Mouse (Mus musculus): ENCODE data around the gene Zmynd10. TPM values are rescaled to one million over a fixed set of nuclear protein-coding genes. Genes with fewer than 3 reads are reported as not detected.
A peak's percentile ranks its signal among the peaks of the same experiment; 100 is the strongest.

The Zmynd10 gene
- total RNA-seq, 2 experiments from 2014 or later, result 0.26 to 0.32 TPM

- no peak for DNase-seq
These were observed 6.1 kb upstream of the Zmynd10 start for GRCm38 (mm10) chr9:107541005-107541404.

GRCm38 (mm10) chr9:107541474-107542351 lies 5.4 kb upstream of the Zmynd10 start, which contains the start of the genes Cyb561d2 and Nprl2:
Cyb561d2 (minus strand) TSS chr9:107542193.
Nprl2 (plus strand) TSS chr9:107542226.
- DNase-seq, result peak; percentile 96

- no peak for DNase-seq
These were observed 4.8 kb upstream of the Zmynd10 start for GRCm38 (mm10) chr9:107542352-107542686.

GRCm38 (mm10) chr9:107542721-107543120 lies 4.4 kb upstream of the Zmynd10 start:
- no peak for DNase-seq

- no peak for DNase-seq
These were observed 3.8 kb upstream of the Zmynd10 start for GRCm38 (mm10) chr9:107543299-107543698.

GRCm38 (mm10) chr9:107544196-107544700 lies 2.9 kb upstream of the Zmynd10 start:
- DNase-seq, result no peak

- no peak for DNase-seq
These were observed 2.4 kb upstream of the Zmynd10 start for GRCm38 (mm10) chr9:107544729-107545128.

GRCm38 (mm10) chr9:107545199-107545598 lies 1.9 kb upstream of the Zmynd10 start:
- DNase-seq, result no peak

GRCm38 (mm10) chr9:107545602-107546001 lies 1.5 kb upstream of the Zmynd10 start:
- DNase-seq, result peak; percentile 87

- DNase-seq, result no peak
These were observed 859 bp downstream of the Zmynd10 start for GRCm38 (mm10) chr9:107547957-107548356.

GRCm38 (mm10) chr9:107548820-107549219 lies 1.7 kb downstream of the Zmynd10 start:
- DNase-seq, result no peak

- no peak for DNase-seq
These were observed 2.4 kb downstream of the Zmynd10 start for GRCm38 (mm10) chr9:107549297-107550074.

GRCm38 (mm10) chr9:107550491-107551116 lies 3.5 kb downstream of the Zmynd10 start:
- no peak for DNase-seq

- peak; percentile 74 for DNase-seq
These were observed 4.2 kb downstream of the Zmynd10 start, which contains the start of gene Rassf1 for GRCm38 (mm10) chr9:107551117-107551889. Rassf1 (plus strand) TSS chr9:107551555.

- no peak for DNase-seq
These were observed 4.8 kb downstream of the Zmynd10 start for GRCm38 (mm10) chr9:107551890-107552355.

GRCm38 (mm10) chr9:107552690-107553393 lies 5.7 kb downstream of the Zmynd10 start:
- no peak for DNase-seq

GRCm38 (mm10) chr9:107553541-107554318 lies 6.6 kb downstream of the Zmynd10 start:
- peak; percentile 52 for DNase-seq

GRCm38 (mm10) chr9:107554319-107554825 lies 7.3 kb downstream of the Zmynd10 start:
- DNase-seq, result peak; percentile 95

- DNase-seq, result peak; percentile 81
These were observed 7.9 kb downstream of the Zmynd10 start for GRCm38 (mm10) chr9:107555031-107555457.

- DNase-seq, result no peak
These were observed 8.6 kb downstream of the Zmynd10 start for GRCm38 (mm10) chr9:107555701-107556100.
